Mouse (Mus musculus): ENCODE results near the gene Epha7. TPM values are rescaled to one million over a fixed set of nuclear protein-coding genes. Genes with fewer than 3 reads are reported as not detected.

Epha7 gene
- total and polyA plus RNA-seq, 3 experiments: not detected

DNA sequence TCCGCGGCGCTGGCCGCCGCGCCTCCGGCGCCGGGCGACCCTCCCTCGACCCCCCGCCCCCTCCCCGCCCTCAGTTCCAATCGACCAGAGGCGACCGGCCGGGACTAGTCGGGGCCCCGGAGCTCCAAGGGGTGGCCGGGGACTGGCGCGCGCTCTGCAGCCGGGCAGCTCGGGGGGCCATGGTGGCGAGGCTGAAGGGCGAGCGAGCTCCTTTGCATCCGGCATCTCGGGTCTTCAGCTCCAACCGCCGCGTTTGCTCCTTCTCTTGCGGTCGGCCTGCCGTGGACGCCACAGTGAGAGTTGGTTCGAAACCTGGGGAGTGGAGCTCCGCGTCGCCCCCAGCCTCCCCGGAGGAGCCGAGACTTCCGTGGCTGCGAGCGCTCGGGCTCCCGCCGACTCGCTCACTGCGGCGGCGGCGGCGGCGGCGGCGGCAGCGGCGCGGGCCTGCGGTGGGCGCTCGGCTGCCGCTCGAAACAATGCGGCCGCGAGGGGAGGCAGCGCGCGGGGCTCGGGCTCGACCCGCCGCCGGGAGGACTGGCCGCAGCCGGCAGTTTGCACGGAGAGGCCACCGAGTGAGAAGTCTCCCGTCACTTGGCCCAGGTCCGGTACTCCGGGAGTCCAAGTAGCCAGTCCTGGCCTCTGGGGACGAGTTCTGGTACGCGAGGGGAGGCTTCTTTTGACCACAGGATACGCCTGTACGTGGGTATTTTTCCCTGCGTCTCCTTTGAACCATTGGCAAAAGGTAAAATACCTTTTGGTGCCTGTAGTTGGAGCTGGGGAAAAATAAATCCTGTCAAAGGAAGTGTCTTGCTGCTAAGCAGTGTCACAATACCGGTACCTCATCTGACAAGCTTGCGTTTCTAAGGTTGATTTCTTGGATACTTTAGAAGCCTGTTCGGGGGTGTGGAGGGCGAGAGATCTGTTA is 882 bp downstream of the Epha7 start:
- Histone ChIP-seq H3K27ac (ENCODE audit: insufficient read depth, low read depth) (no peak overlapping the region), H3K9ac (ENCODE audit: insufficient read depth, low read depth) (no peak overlapping the region), H3K79me2 (replicated peaks; ENCODE audit: control insufficient read depth, extremely low read depth, insufficient read depth, poor library complexity, severe bottlenecking) (no peaks in the 10 kb centered on the region), H3K36me3 (replicated peaks in 1 of 2; ENCODE audit: control insufficient read depth in 1 of 2, insufficient read depth in 1 of 2, low read length in 1 of 2) (no peaks in the 10 kb centered on the region), H3K4me1 (ENCODE audit: control insufficient read depth in 1 of 2, insufficient read depth in 2 of 2) (no peaks in the 10 kb centered on the region), H3K27me3 (replicated peaks) (no peaks in the 10 kb centered on the region), H3K4me2 (ENCODE audit: insufficient read depth, low read depth, poor library complexity, severe bottlenecking) (no peak overlapping the region), H3K4me3 (replicated peaks in 1 of 3; ENCODE audit: low read depth in 2 of 3, low read length in 2 of 3, poor library complexity in 1 of 3) (no peak overlapping the region), H3K9me3 (replicated peaks; ENCODE audit: low read length) (peaks cover 31% of the 10 kb centered on the region)
- dilution Hi-C loops (cut with MboI; ENCODE audit: extremely low pct_ligation_motif_present, extremely low pct_unique_long_range_greater_than_20kb, low sequenced_read_pairs) (no loop called here), in situ Hi-C loops (cut with MboI; ENCODE audit: low pct_ligation_motif_present, low pct_unique_long_range_greater_than_20kb, low sequenced_read_pairs) (no loop called here)
- TF ChIP-seq RAD21 (IDR thresholded peaks at IDR 0.05; ENCODE audit: low read depth, low read length) (no peak), POLR2AphosphoS2 (IDR thresholded peaks at IDR 0.05; ENCODE audit: low read depth, low read length) (no peak), USF2 (conservative IDR thresholded peaks at IDR 0.05; ENCODE audit: low read depth, low read length) (no peak), ZC3H11A (IDR thresholded peaks at IDR 0.05; ENCODE audit: low read depth, low read length) (no peak), ZMIZ1 (IDR thresholded peaks at IDR 0.05; ENCODE audit: low read depth, low read length) (no peak), MAFK (IDR thresholded peaks at IDR 0.05; ENCODE audit: insufficient replicate concordance, low read length) (no peak), ELF1 (IDR thresholded peaks at IDR 0.05; ENCODE audit: low read depth, low read length) (no peak), USF1 (IDR thresholded peaks at IDR 0.05; ENCODE audit: low read depth, low read length) (no peak), TBP (conservative IDR thresholded peaks at IDR 0.05; ENCODE audit: low read depth, low read length) (no peak), E2F4 (IDR thresholded peaks at IDR 0.05; ENCODE audit: insufficient replicate concordance, low read depth, low read length) (no peak)
- DNase-seq (ENCODE audit: extremely low read depth): no peak

DNA sequence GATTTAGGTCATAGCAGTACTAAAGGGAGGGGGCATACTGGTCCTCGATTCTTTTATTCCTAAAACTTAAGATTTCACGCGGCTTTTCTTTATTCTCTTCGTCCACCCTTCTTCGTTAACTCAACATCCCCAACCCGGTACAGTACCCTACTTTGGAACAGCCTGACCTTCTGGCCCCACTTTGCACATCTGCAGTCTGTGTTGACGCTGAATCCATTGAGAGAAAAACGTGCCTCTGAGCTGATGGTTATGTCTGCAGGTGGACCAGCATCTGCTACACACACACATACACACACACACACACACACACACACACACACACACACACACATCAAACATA is 1.5 kb downstream of the Epha7 start:
- no peak for DNase-seq (ENCODE audit: extremely low read depth)
- TF ChIP-seq ELF1 (IDR thresholded peaks at IDR 0.05; ENCODE audit: low read depth, low read length): no peak
- no peak for TF ChIP-seq NELFE (IDR thresholded peaks at IDR 0.05; ENCODE audit: low read depth, low read length)
- TF ChIP-seq ZMIZ1 (IDR thresholded peaks at IDR 0.05; ENCODE audit: low read depth, low read length): no peak
- no peak for TF ChIP-seq PAX5 (IDR thresholded peaks at IDR 0.05; ENCODE audit: low read length)
- no peak for TF ChIP-seq TBP (conservative IDR thresholded peaks at IDR 0.05; ENCODE audit: low read depth, low read length)
- no peak for TF ChIP-seq ETS1 (conservative IDR thresholded peaks at IDR 0.05; ENCODE audit: low read depth, low read length)
- TF ChIP-seq MXI1 (IDR thresholded peaks at IDR 0.05; ENCODE audit: low read depth, low read length): no peak
- no peak for TF ChIP-seq NRF1 (IDR thresholded peaks at IDR 0.05; ENCODE audit: low read depth, low read length)
- TF ChIP-seq USF1 (IDR thresholded peaks at IDR 0.05; ENCODE audit: low read depth, low read length): no peak
- TF ChIP-seq JUND (conservative IDR thresholded peaks at IDR 0.05; ENCODE audit: low read depth, low read length): no peak
- no peak for TF ChIP-seq MAZ (IDR thresholded peaks at IDR 0.05; ENCODE audit: low read depth, low read length)
- no peak for TF ChIP-seq ZNF384 (IDR thresholded peaks at IDR 0.05; ENCODE audit: low read depth, low read length)
- no peak for TF ChIP-seq POLR2A (IDR thresholded peaks at IDR 0.05; ENCODE audit: low read depth, low read length)
- TF ChIP-seq ZKSCAN1 (IDR thresholded peaks at IDR 0.05; ENCODE audit: borderline replicate concordance, low read depth, low read length): no peak
- no peak for TF ChIP-seq MAFK (IDR thresholded peaks at IDR 0.05; ENCODE audit: insufficient replicate concordance, low read length)
- TF ChIP-seq RCOR1 (conservative IDR thresholded peaks at IDR 0.05; ENCODE audit: low read depth, low read length): no peak
- no peaks in the 10 kb centered on the region for H3K27me3 ChIP-seq (replicated peaks)
- H3K27ac ChIP-seq (ENCODE audit: insufficient read depth, low read depth): no peak overlapping the region
- no peaks in the 10 kb centered on the region for H3K4me1 ChIP-seq (ENCODE audit: control insufficient read depth in 1 of 2, insufficient read depth in 2 of 2)
- H3K9ac ChIP-seq (ENCODE audit: insufficient read depth, low read depth): no peak overlapping the region
- no peaks in the 10 kb centered on the region for H3K36me3 ChIP-seq (replicated peaks in 1 of 2; ENCODE audit: control insufficient read depth in 1 of 2, insufficient read depth in 1 of 2, low read length in 1 of 2)
- in situ Hi-C loops (cut with MboI; ENCODE audit: low pct_ligation_motif_present, low pct_unique_long_range_greater_than_20kb, low sequenced_read_pairs): no loop called here
- H3K4me3 ChIP-seq (replicated peaks in 1 of 3; ENCODE audit: low read depth in 2 of 3, low read length in 2 of 3, poor library complexity in 1 of 3): no peak overlapping the region
- no peak overlapping the region for H3K4me2 ChIP-seq (ENCODE audit: insufficient read depth, low read depth, poor library complexity, severe bottlenecking)
- H3K79me2 ChIP-seq (replicated peaks; ENCODE audit: control insufficient read depth, extremely low read depth, insufficient read depth, poor library complexity, severe bottlenecking): no peaks in the 10 kb centered on the region
- dilution Hi-C loops (cut with MboI; ENCODE audit: extremely low pct_ligation_motif_present, extremely low pct_unique_long_range_greater_than_20kb, low sequenced_read_pairs): no loop called here
- H3K9me3 ChIP-seq (replicated peaks; ENCODE audit: low read length): peaks cover 31% of the 10 kb centered on the region

All from CH12.LX (cell line).